Mouse (Mus musculus): Measurements from ENCODE around the gene Espn. TPM values are rescaled to one million over a fixed set of nuclear protein-coding genes. Genes with fewer than 3 reads are reported as not detected.

The Espn gene
- total RNA-seq, 1 experiment, result 5.6 TPM

DNA sequence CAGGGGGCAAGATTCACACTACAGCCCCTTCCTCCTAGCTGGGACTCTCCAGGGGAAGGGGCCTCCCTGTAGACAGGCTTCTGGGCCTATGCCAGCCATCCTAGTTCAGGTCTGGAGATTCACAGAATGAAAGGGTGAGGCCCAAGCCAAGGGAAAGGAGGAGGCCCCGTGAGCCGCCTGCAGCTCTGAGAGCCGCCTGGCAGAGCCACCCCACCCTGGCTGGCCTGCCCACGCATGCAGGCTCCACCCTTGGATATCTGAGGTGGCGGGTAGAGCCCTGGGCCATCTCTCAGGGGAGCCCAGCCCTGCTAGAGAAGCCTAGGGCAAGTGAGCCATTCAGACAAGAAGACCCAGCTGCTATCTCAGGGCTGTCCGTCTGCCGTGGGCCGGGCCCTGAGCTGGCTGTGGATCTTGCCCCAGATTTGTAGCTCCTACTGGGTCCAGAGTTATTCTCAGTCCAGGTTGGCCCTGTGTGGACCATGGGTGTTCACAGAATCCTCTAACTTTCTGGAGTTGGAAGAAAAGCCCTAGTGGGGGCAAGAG is 59.3 kb downstream of the Espn start:
- Histone ChIP-seq H3K9me3 (ENCODE audit: control insufficient read depth, insufficient read depth, low read depth, low read length) (no peaks in the 10 kb centered on the region), H3K9ac (ENCODE audit: insufficient read depth, low read depth, low read length, poor library complexity, severe bottlenecking) (peak overlapping the region; percentile 24; the same call in 1 of the 2 replicates), H3K27ac (ENCODE audit: insufficient read depth, low read depth, low read length, poor library complexity, severe bottlenecking) (0 out of 2 replicates have a peak overlapping the region, but pooled peaks have one; percentile 19), H3K4me3 (ENCODE audit: insufficient read depth in 1 of 2, low read depth in 1 of 2, low read length in 2 of 2, poor library complexity in 1 of 2, severe bottlenecking in 1 of 2) (no peak overlapping the region), H3K36me3 (ENCODE audit: control insufficient read depth, insufficient read depth, low read length, poor library complexity, severe bottlenecking) (0 out of 2 replicates have a peak, but pooled peaks cover 3% of the 10 kb centered on the region), H3K4me1 (ENCODE audit: control insufficient read depth in 2 of 2, insufficient read depth in 2 of 2, low read length in 2 of 2, poor library complexity in 1 of 2) (peaks cover 0 to 36% of the 10 kb centered on the region in 2 experiments; a peak in 3 of 4 replicates)
- in situ Hi-C loops (cut with MboI; ENCODE audit: low sequenced_read_pairs in 2 of 2, unreplicated experiment in 2 of 2), result no loop called here
- no peak for TF ChIP-seq MAFK (IDR thresholded peaks at IDR 0.05; ENCODE audit: insufficient read depth, low read depth, low read length)
- no peak for TF ChIP-seq ZNF384 (IDR thresholded peaks at IDR 0.05; ENCODE audit: low read depth, low read length)
- no peak for TF ChIP-seq CHD2 (IDR thresholded peaks at IDR 0.05; ENCODE audit: low read depth, low read length)
- TF ChIP-seq HCFC1 (IDR thresholded peaks at IDR 0.05; ENCODE audit: borderline replicate concordance, insufficient read depth, low read length), result no peak
- TF ChIP-seq ZC3H11A (IDR thresholded peaks at IDR 0.05; ENCODE audit: borderline replicate concordance, low read depth, low read length), result no peak
- DNase-seq (ENCODE audit: low read depth, low spot score), result no peak

DNA sequence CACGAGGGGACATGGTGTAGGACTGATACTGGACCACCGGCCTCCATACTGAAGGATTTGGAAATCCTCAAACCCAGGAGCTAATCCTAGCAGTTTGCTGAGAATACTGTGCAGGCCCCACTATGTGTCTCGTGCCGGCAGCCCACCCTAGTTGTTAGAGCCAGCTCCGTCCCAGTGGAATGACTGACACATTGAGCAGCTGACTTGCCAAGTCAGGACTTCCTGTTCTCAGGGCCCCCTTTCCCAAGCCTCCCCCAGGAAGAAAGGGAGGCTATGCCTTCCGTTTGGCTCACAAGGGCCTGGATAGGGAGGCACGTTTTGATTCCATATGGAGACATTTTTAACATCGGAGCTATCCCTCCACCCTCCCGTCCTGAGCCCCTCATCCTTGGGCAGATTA is 62.0 kb downstream of the Espn start:
- H3K4me3 ChIP-seq (ENCODE audit: insufficient read depth in 1 of 2, low read depth in 1 of 2, low read length in 2 of 2, poor library complexity in 1 of 2, severe bottlenecking in 1 of 2), result no peak overlapping the region
- DNase-seq (ENCODE audit: low read depth, low spot score), result no peak
- in situ Hi-C loops (cut with MboI; ENCODE audit: low sequenced_read_pairs in 2 of 2, unreplicated experiment in 2 of 2), result no loop called here
- H3K4me1 ChIP-seq (ENCODE audit: control insufficient read depth in 2 of 2, insufficient read depth in 2 of 2, low read length in 2 of 2, poor library complexity in 1 of 2), result peaks cover 3 to 42% of the 10 kb centered on the region in 2 experiments
- H3K36me3 ChIP-seq (ENCODE audit: control insufficient read depth, insufficient read depth, low read length, poor library complexity, severe bottlenecking), result 0 out of 2 replicates have a peak, but pooled peaks cover 3% of the 10 kb centered on the region
- TF ChIP-seq HCFC1 (IDR thresholded peaks at IDR 0.05; ENCODE audit: borderline replicate concordance, insufficient read depth, low read length) (no peak), CHD2 (IDR thresholded peaks at IDR 0.05; ENCODE audit: low read depth, low read length) (no peak), MAFK (IDR thresholded peaks at IDR 0.05; ENCODE audit: insufficient read depth, low read depth, low read length) (no peak)
- no peak overlapping the region for H3K9ac ChIP-seq (ENCODE audit: insufficient read depth, low read depth, low read length, poor library complexity, severe bottlenecking)
- no peaks in the 10 kb centered on the region for H3K9me3 ChIP-seq (ENCODE audit: control insufficient read depth, insufficient read depth, low read depth, low read length)
- no peak overlapping the region for H3K27ac ChIP-seq (ENCODE audit: insufficient read depth, low read depth, low read length, poor library complexity, severe bottlenecking)

DNA sequence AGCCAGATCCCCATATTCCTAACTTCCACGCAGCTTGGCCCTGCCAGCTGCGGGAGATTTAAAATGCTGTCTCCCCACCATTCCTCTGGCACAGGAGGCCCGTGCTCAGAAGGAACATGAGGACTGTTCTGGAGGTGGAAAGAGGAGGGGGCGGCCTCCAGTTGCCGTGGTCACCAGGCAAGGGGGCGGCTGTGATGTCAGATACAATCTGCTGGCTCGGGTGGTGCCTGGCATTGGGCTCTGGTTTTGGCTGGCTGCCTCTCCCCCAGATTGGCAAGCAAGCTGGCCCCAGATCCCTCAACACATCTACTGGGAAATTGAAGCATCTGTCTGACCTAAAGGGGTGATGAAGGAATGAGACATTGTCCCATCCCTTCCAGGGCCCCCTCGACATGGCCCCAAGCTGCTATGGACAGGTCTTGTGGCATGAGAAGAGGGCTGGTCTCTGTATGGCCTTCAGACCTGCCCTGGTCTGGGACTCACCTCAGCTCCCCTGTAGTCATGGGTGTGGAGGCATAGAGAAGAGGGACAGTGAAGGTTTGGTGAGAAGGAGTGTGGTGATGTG is 63.5 kb downstream of the Espn start:
- Histone ChIP-seq H3K36me3 (ENCODE audit: control insufficient read depth, insufficient read depth, low read length, poor library complexity, severe bottlenecking) (0 out of 2 replicates have a peak, but pooled peaks cover 3% of the 10 kb centered on the region), H3K4me3 (ENCODE audit: insufficient read depth in 1 of 2, low read depth in 1 of 2, low read length in 2 of 2, poor library complexity in 1 of 2, severe bottlenecking in 1 of 2) (peak overlapping the region; percentile 37 to 43; a peak in 2 of 4 replicates), H3K9ac (ENCODE audit: insufficient read depth, low read depth, low read length, poor library complexity, severe bottlenecking) (peak overlapping the region; percentile 44), H3K27ac (ENCODE audit: insufficient read depth, low read depth, low read length, poor library complexity, severe bottlenecking) (no peak overlapping the region), H3K4me1 (ENCODE audit: control insufficient read depth in 2 of 2, insufficient read depth in 2 of 2, low read length in 2 of 2, poor library complexity in 1 of 2) (peaks cover 3 to 44% of the 10 kb centered on the region in 2 experiments), H3K9me3 (ENCODE audit: control insufficient read depth, insufficient read depth, low read depth, low read length) (no peaks in the 10 kb centered on the region)
- TF ChIP-seq CHD2 (IDR thresholded peaks at IDR 0.05; ENCODE audit: low read depth, low read length), result no peak
- TF ChIP-seq ZC3H11A (IDR thresholded peaks at IDR 0.05; ENCODE audit: borderline replicate concordance, low read depth, low read length), result no peak
- TF ChIP-seq MAFK (IDR thresholded peaks at IDR 0.05; ENCODE audit: insufficient read depth, low read depth, low read length), result no peak
- no peak for TF ChIP-seq ZNF384 (IDR thresholded peaks at IDR 0.05; ENCODE audit: low read depth, low read length)
- no peak for TF ChIP-seq HCFC1 (IDR thresholded peaks at IDR 0.05; ENCODE audit: borderline replicate concordance, insufficient read depth, low read length)
- in situ Hi-C loops (cut with MboI; ENCODE audit: low sequenced_read_pairs in 2 of 2, unreplicated experiment in 2 of 2), result no loop called here
- no peak for DNase-seq (ENCODE audit: low read depth, low spot score)

DNA sequence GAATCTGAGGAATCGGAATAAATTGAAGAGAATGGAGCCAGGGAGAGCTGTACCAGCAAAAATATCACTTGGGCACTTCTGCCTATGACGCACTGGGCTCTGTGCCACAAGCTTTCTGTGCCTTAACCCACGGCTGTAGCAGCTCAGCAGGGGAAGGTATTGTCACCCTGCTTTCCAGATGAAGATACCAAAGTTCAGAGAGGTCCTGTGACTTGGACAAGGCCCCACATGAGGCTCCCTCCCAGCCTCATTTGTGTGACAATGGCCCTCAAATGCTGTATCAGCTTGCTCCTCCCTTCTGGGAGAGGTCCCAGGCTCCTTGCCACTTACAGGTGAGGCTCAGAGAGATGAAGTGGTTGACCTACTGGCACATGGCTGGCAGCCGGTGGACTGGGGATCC is 64.0 kb downstream of the Espn start:
- DNase-seq (ENCODE audit: low read depth, low spot score), result peak; percentile 68
- H3K36me3 ChIP-seq (ENCODE audit: control insufficient read depth, insufficient read depth, low read length, poor library complexity, severe bottlenecking), result 0 out of 2 replicates have a peak, but pooled peaks cover 3% of the 10 kb centered on the region
- TF ChIP-seq MAFK (IDR thresholded peaks at IDR 0.05; ENCODE audit: insufficient read depth, low read depth, low read length) (peak; percentile 38; the same call in 1 of the 2 replicates), ZC3H11A (IDR thresholded peaks at IDR 0.05; ENCODE audit: borderline replicate concordance, low read depth, low read length) (no peak), HCFC1 (IDR thresholded peaks at IDR 0.05; ENCODE audit: borderline replicate concordance, insufficient read depth, low read length) (no peak), ZNF384 (IDR thresholded peaks at IDR 0.05; ENCODE audit: low read depth, low read length) (no peak)
- peak overlapping the region; percentile 43 to 86; a peak in 2 of 4 replicates for H3K4me3 ChIP-seq (ENCODE audit: insufficient read depth in 1 of 2, low read depth in 1 of 2, low read length in 2 of 2, poor library complexity in 1 of 2, severe bottlenecking in 1 of 2)
- H3K9ac ChIP-seq (ENCODE audit: insufficient read depth, low read depth, low read length, poor library complexity, severe bottlenecking), result peak overlapping the region; percentile 44
- no peaks in the 10 kb centered on the region for H3K9me3 ChIP-seq (ENCODE audit: control insufficient read depth, insufficient read depth, low read depth, low read length)
- no peak overlapping the region for H3K27ac ChIP-seq (ENCODE audit: insufficient read depth, low read depth, low read length, poor library complexity, severe bottlenecking)
- peaks cover 3 to 43% of the 10 kb centered on the region in 2 experiments for H3K4me1 ChIP-seq (ENCODE audit: control insufficient read depth in 2 of 2, insufficient read depth in 2 of 2, low read length in 2 of 2, poor library complexity in 1 of 2)
- in situ Hi-C loops (cut with MboI; ENCODE audit: low sequenced_read_pairs in 2 of 2, unreplicated experiment in 2 of 2), result no loop called here
